Mouse (Mus musculus): Measurements from ENCODE around the gene Ifi27l2b.

DNA sequence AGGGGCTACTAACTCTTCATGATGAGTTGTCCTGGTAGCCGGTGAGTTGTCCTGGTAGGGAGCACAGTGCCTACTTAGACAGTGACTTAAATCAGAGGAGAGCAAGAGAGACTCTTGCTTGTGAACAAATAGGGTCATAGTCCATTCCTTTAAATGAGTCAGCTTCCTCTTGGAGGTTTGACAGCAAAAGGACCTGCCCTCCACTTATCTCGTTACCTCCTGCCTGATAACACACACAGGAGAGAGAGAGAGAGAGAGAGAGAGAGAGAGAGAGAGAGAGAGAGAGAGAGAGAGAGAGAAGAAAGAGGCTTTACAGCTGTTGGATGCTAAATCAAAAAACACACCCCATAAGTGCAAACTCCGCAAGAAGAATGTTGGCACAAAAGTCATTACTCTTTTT is at the start of gene Ifi27l2b:
- TF ChIP-seq CTCF (IDR thresholded peaks at IDR 0.05; ENCODE audit: insufficient read depth, low read depth, low read length) (no peak), POLR2A (IDR thresholded peaks at IDR 0.05; ENCODE audit: insufficient read depth, low read depth, low read length) (no peak)

Data from olfactory bulb, adult 2 months (tissue).